Mouse (Mus musculus) central nervous system, embryonic 18 days (tissue): ENCODE results near the gene Cdc73. TPM values are rescaled to one million over a fixed set of nuclear protein-coding genes. Genes with fewer than 3 reads are reported as not detected.

Experiments
- polyA plus RNA-seq: library from polyadenylated mRNA; depleted of rRNA; stranded (reverse); fragments of >200 nt; gene quantifications from 2 replicates; pipeline ENCODE4 v1.2.3, GENCODE M21; 2012; rRNA removed

The Cdc73 gene
- 13.6 and 15.0 TPM in 2 replicates for polyA plus RNA-seq

GRCm38 (mm10) chr1:143702741-143703262 is at the start of gene Cdc73:
TSS of gene Cdc73 (minus strand) at chr1:143702893.

GRCm38 (mm10) chr1:143716038-143716437 is 13.3 kb upstream of the Cdc73 start, which contains the start of gene Glrx2:
TSS of gene Glrx2 (plus strand) at chr1:143716338.

GRCm38 (mm10) chr1:143640650-143641407 is 61.9 kb downstream of the Cdc73 start, which contains the start of gene B3galt2:
TSS of gene B3galt2 (plus strand) at chr1:143640664.

Other genes with a start within 250 kb of the Cdc73 start
- 7.7 TPM in 2 replicates for gene B3galt2, start 62.2 kb downstream of the Cdc73 start, polyA plus RNA-seq
- gene Glrx2, start 13.4 kb upstream of the Cdc73 start, polyA plus RNA-seq: 93.1 and 94.4 TPM in 2 replicates
- gene Trove2, start 74.2 kb upstream of the Cdc73 start, polyA plus RNA-seq: 16.9 and 17.1 TPM in 2 replicates
- gene Uchl5, start 74.4 kb upstream of the Cdc73 start, polyA plus RNA-seq: 18.5 and 19.1 TPM in 2 replicates